Mouse (Mus musculus): ENCODE data around the gene Nt5c2. TPM values are rescaled to one million over a fixed set of nuclear protein-coding genes. Genes with fewer than 3 reads are reported as not detected.

The Nt5c2 gene
- polyA plus RNA-seq, 1 experiment from 2014 or later: 36.1 TPM

- Histone ChIP-seq H3K27ac (ENCODE audit: low read depth) (peak overlapping the region; percentile 82), H3K27me3 (ENCODE audit: insufficient read depth, low read length) (no peaks in the 10 kb centered on the region), H3K36me3 (replicated peaks; ENCODE audit: insufficient read depth, low read length) (peaks cover 12% of the 10 kb centered on the region), H3K4me3 (ENCODE audit: low read depth, low read length) (no peak overlapping the region), H3K9me3 (ENCODE audit: low read length) (no peaks in the 10 kb centered on the region), H3K4me1 (ENCODE audit: insufficient read depth) (peaks cover 47% of the 10 kb centered on the region), H3K4me2 (ENCODE audit: low read depth, low read length) (peak overlapping the region; percentile 59), H3K9ac (replicated peaks) (no peak overlapping the region)
- peak; percentile 84 for ATAC-seq
- peak; percentile 99 for TF ChIP-seq EP300 (IDR thresholded peaks at IDR 0.05; ENCODE audit: low read depth)
- no peak for TF ChIP-seq CTCF (IDR thresholded peaks at IDR 0.05; ENCODE audit: low read depth)
- no peak for DNase-seq
These were observed 109.6 kb downstream of the Nt5c2 start for GRCm38 (mm10) chr19:46905383-46905782.

- Histone ChIP-seq H3K9me3 (ENCODE audit: low read length) (no peaks in the 10 kb centered on the region), H3K4me1 (ENCODE audit: insufficient read depth) (peaks cover 50% of the 10 kb centered on the region), H3K36me3 (replicated peaks; ENCODE audit: insufficient read depth, low read length) (peaks cover 12% of the 10 kb centered on the region), H3K27ac (ENCODE audit: low read depth) (peak overlapping the region; percentile 82), H3K4me2 (ENCODE audit: low read depth, low read length) (peak overlapping the region; percentile 59), H3K4me3 (ENCODE audit: low read depth, low read length) (no peak overlapping the region), H3K27me3 (ENCODE audit: insufficient read depth, low read length) (no peaks in the 10 kb centered on the region), H3K9ac (replicated peaks) (no peak overlapping the region)
- no peak for DNase-seq
- TF ChIP-seq CTCF (IDR thresholded peaks at IDR 0.05; ENCODE audit: low read depth): no peak
- no peak for TF ChIP-seq EP300 (IDR thresholded peaks at IDR 0.05; ENCODE audit: low read depth)
- peak; percentile 32; the same call in 1 of the 2 replicates for ATAC-seq
- WGBS (ENCODE audit: insufficient replicate concordance): 69% methylated on average over 1 of the region's 1 CpGs
These were observed 110.0 kb downstream of the Nt5c2 start for GRCm38 (mm10) chr19:46904907-46905306.

DNA sequence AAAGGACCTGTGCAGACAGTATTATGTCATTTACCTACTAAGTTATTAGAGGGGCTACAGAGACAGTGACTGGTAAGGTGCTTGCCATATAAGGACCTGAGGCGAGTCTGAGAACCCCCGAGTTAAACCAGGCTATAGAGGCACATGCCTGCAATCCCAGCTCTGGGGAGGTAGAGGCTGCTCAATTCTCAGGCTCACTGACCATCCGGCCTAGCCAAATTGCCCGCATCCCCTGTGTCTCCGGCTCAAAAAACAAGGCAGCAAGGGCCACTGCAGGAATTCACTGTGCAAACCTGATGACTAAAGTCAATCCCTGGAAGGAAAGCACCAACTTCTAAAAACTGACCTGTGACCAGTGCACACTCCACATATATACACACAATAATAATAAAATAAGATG, 111.6 kb downstream of the Nt5c2 start:
- WGBS (ENCODE audit: insufficient replicate concordance): 94% methylated on average over 5 of the region's 5 CpGs
- Histone ChIP-seq H3K4me2 (ENCODE audit: low read depth, low read length) (no peak overlapping the region), H3K27me3 (ENCODE audit: insufficient read depth, low read length) (no peaks in the 10 kb centered on the region), H3K27ac (ENCODE audit: low read depth) (0 out of 2 replicates have a peak overlapping the region, but pooled peaks have one; percentile 19), H3K36me3 (replicated peaks; ENCODE audit: insufficient read depth, low read length) (peaks cover 15% of the 10 kb centered on the region), H3K4me3 (ENCODE audit: low read depth, low read length) (no peak overlapping the region), H3K4me1 (ENCODE audit: insufficient read depth) (peaks cover 38% of the 10 kb centered on the region), H3K9me3 (ENCODE audit: low read length) (no peaks in the 10 kb centered on the region), H3K9ac (replicated peaks) (no peak overlapping the region)
- DNase-seq: no peak
- no peak for ATAC-seq
- no peak for TF ChIP-seq EP300 (IDR thresholded peaks at IDR 0.05; ENCODE audit: low read depth)
- no peak for TF ChIP-seq CTCF (IDR thresholded peaks at IDR 0.05; ENCODE audit: low read depth)

DNA sequence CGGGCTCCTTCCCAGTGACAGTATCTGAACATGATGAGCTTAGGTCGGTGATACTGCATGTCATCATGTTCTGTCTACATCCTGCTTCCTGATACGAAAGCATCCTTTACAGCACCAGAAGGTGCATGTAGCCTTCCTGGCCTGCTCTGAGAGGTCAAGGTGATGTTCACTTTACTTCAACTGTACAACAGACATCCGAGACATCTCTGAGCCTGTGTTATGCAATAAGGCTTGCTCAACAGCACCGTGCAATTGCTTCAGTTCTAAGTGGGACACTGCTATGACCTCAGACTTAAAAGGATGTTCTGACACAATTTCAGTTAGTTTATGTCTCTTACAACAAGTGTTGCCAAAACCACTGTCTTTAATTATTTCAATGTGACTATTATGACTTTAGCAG, 113.6 kb downstream of the Nt5c2 start:
- Histone ChIP-seq H3K27me3 (ENCODE audit: insufficient read depth, low read length) (no peaks in the 10 kb centered on the region), H3K4me1 (ENCODE audit: insufficient read depth) (peaks cover 33% of the 10 kb centered on the region), H3K27ac (ENCODE audit: low read depth) (peak overlapping the region; percentile 68), H3K9ac (replicated peaks) (no peak overlapping the region), H3K4me3 (ENCODE audit: low read depth, low read length) (no peak overlapping the region), H3K36me3 (replicated peaks; ENCODE audit: insufficient read depth, low read length) (peaks cover 30% of the 10 kb centered on the region), H3K4me2 (ENCODE audit: low read depth, low read length) (0 out of 2 replicates have a peak overlapping the region, but pooled peaks have one; percentile 28), H3K9me3 (ENCODE audit: low read length) (0 out of 2 replicates have a peak, but pooled peaks cover 4% of the 10 kb centered on the region)
- peak; percentile 49 for ATAC-seq
- WGBS (ENCODE audit: insufficient replicate concordance): 43% methylated on average over 5 of the region's 5 CpGs
- TF ChIP-seq CTCF (IDR thresholded peaks at IDR 0.05; ENCODE audit: low read depth): no peak
- peak; percentile 79; the same call in 1 of the 2 replicates for TF ChIP-seq EP300 (IDR thresholded peaks at IDR 0.05; ENCODE audit: low read depth)
- DNase-seq: peak; percentile 60

- H3K27me3 ChIP-seq (ENCODE audit: insufficient read depth, low read length): no peaks in the 10 kb centered on the region
- ATAC-seq (peak; percentile 69), DNase-seq (no peak)
- H3K4me2 ChIP-seq (ENCODE audit: low read depth, low read length): 0 out of 2 replicates have a peak overlapping the region, but pooled peaks have one; percentile 28
- H3K9me3 ChIP-seq (ENCODE audit: low read length): 0 out of 2 replicates have a peak, but pooled peaks cover 4% of the 10 kb centered on the region
- no peak overlapping the region for H3K4me3 ChIP-seq (ENCODE audit: low read depth, low read length)
- TF ChIP-seq EP300 (IDR thresholded peaks at IDR 0.05; ENCODE audit: low read depth) (peak; percentile 84), CTCF (IDR thresholded peaks at IDR 0.05; ENCODE audit: low read depth) (no peak)
- H3K27ac ChIP-seq (ENCODE audit: low read depth): peak overlapping the region; percentile 68
- peaks cover 29% of the 10 kb centered on the region for H3K4me1 ChIP-seq (ENCODE audit: insufficient read depth)
- no peak overlapping the region for H3K9ac ChIP-seq (replicated peaks)
- 62% methylated on average over 6 of the region's 6 CpGs for WGBS (ENCODE audit: insufficient replicate concordance)
- H3K36me3 ChIP-seq (replicated peaks; ENCODE audit: insufficient read depth, low read length): peaks cover 34% of the 10 kb centered on the region
These were observed 114.2 kb downstream of the Nt5c2 start for GRCm38 (mm10) chr19:46900786-46901185.

DNA sequence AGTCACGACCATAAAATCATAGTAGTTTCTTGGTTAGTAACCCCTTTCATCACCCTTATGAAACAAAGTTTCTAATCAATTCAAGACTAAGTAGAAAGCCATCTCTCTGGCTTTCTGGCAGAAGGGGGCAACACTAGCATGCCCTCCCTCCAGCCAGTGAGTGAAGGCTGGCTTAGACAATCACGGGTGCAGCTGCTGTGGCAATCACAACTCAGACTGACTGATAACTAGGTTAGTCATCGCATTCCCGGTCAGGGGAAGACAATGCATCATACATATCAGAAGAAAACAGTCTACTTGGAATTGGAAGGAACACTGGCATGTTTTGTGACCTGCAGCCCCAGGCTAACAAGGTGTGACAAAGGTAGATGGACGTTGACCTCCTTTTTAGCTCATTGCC, 115.1 kb downstream of the Nt5c2 start:
- Histone ChIP-seq H3K36me3 (replicated peaks; ENCODE audit: insufficient read depth, low read length) (peaks cover 38% of the 10 kb centered on the region), H3K9ac (replicated peaks) (no peak overlapping the region), H3K4me3 (ENCODE audit: low read depth, low read length) (no peak overlapping the region), H3K27ac (ENCODE audit: low read depth) (0 out of 2 replicates have a peak overlapping the region, but pooled peaks have one; percentile 69), H3K4me2 (ENCODE audit: low read depth, low read length) (no peak overlapping the region), H3K27me3 (ENCODE audit: insufficient read depth, low read length) (no peaks in the 10 kb centered on the region), H3K4me1 (ENCODE audit: insufficient read depth) (peaks cover 22% of the 10 kb centered on the region), H3K9me3 (ENCODE audit: low read length) (0 out of 2 replicates have a peak, but pooled peaks cover 4% of the 10 kb centered on the region)
- DNase-seq: no peak
- TF ChIP-seq EP300 (IDR thresholded peaks at IDR 0.05; ENCODE audit: low read depth) (no peak), CTCF (IDR thresholded peaks at IDR 0.05; ENCODE audit: low read depth) (no peak)
- WGBS (ENCODE audit: insufficient replicate concordance): 61% methylated on average over 5 of the region's 5 CpGs
- no peak for ATAC-seq

Measured in liver, postnatal 0 days (tissue).